Mouse (Mus musculus) macrophage (primary cell): ENCODE measurements around the gene Gm10999. TPM values are rescaled to one million over a fixed set of nuclear protein-coding genes. Genes with fewer than 3 reads are reported as not detected.
"Not testable (repeated sequence)": the region's sequence is repeated elsewhere in the genome, so short reads cannot be mapped to it uniquely, and the experiment has no call there.

ENCODE experiments used
- H3K27ac ChIP-seq: fragments of 350-480 bp; formaldehyde crosslinking; 2 replicates; pipeline ENCODE4 v1.9.0; 2021
- H3K36me3 ChIP-seq: fragments of 350-480 bp; formaldehyde crosslinking; 2 replicates; pipeline ENCODE4 v1.9.0; 2021; ENCODE audit errors: inconsistent target
- H3K4me3 ChIP-seq: fragments of 350-480 bp; formaldehyde crosslinking; 2 replicates; pipeline ENCODE4 v1.9.0; 2021; ENCODE audit errors: inconsistent target
- H3K79me2 ChIP-seq: fragments of 350-480 bp; formaldehyde crosslinking; 2 replicates; pipeline ENCODE4 v1.9.0; 2021; ENCODE audit errors: inconsistent target
- WGBS: methylation state at CpG from one replicate; pipeline ENCODE4 v1.1.7; 2026; ENCODE audit warnings: inconsistent platforms; ENCODE audit not compliant: missing documents; 5-methylcytosine and 5-hydroxymethylcytosine counted together
- polyA plus RNA-seq: library from polyadenylated mRNA; stranded (reverse); fragments of 250-400 nt; gene quantifications from 3 replicates; pipeline ENCODE4 v1.2.4, GENCODE M21; 2018; ENCODE audit warnings: inconsistent platforms
- total RNA-seq, 78 experiments: library from RNA; depleted of rRNA; stranded (reverse); fragments of 250-400 nt; gene quantifications; 1 replicate in 9 of 78; 2 replicates in 24 of 78; 3 replicates in 43 of 78; 4 replicates in 2 of 78; pipeline ENCODE4 v1.2.4; 2018; ENCODE audit warnings: inconsistent platforms in 56 of 78

Gm10999 gene
- total RNA-seq (2018; cell fraction: chromatin; rRNA removed): not detected
- total RNA-seq (2018; cell fraction: cytosol; rRNA removed): not detected
- total RNA-seq (2018; cell fraction: nucleus; rRNA removed): not detected
- polyA plus RNA-seq: not detected in 3 replicates

- WGBS: 83% methylated on average over 1 of the region's 1 CpGs
- no peaks in the 10 kb centered on the region for H3K36me3 ChIP-seq
- no peak within 1 kb of the TSS for H3K4me3 ChIP-seq
- H3K79me2 ChIP-seq: no peaks in the 10 kb centered on the region
- no peak within 1 kb of the TSS for H3K27ac ChIP-seq
Observed at GRCm38 (mm10) chr8:129131561-129131960, at the start of gene Gm10999. Gene Gm10999 (minus strand): TSS chr8:129131661.

DNA sequence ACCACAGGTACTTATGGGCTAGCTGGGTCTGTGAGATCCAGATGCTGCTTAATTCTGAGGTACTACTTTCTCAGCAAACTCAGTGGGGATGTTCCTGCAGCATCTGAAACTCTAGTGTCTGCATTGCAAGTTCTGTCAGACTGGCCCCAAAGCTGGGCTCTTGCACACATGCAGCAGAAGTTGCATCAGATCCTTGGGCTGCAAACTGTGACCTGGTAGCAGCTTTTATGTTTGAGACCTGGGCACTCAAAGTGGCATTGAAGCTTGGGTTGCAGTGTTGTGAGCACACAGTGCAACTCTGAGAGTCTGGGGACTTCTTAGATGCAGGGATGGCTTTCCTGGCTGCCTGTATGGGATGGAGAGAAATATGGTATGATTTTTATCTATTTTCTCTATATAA is 2.0 kb upstream of the Gm10999 start:
- H3K79me2 ChIP-seq: no peaks in the 10 kb centered on the region
- H3K36me3 ChIP-seq: no peaks in the 10 kb centered on the region
- H3K27ac ChIP-seq: no peak overlapping the region
- no peak overlapping the region for H3K4me3 ChIP-seq

- not testable (repeated sequence) for H3K4me3 ChIP-seq, H3K36me3 ChIP-seq, H3K27ac ChIP-seq, H3K79me2 ChIP-seq
- 74% methylated on average over 3 of the region's 3 CpGs for WGBS
Observed at GRCm38 (mm10) chr8:129115761-129116160, 15.7 kb downstream of the Gm10999 start.

Other genes starting within 250 kb of the Gm10999 start
- gene Ccdc7a, start 66.1 kb downstream of the Gm10999 start, polyA plus RNA-seq: not detected in 3 replicates
- not detected in 3 replicates for gene Ccdc7b, start 64.5 kb downstream of the Gm10999 start, polyA plus RNA-seq
- gene 2610044O15Rik8, start 102.7 kb upstream of the Gm10999 start, polyA plus RNA-seq: 8.3 to 19.0 TPM (median 11.8 TPM) in 3 replicates